Mouse (Mus musculus): ENCODE data around the gene Fgfr2. TPM values are rescaled to one million over a fixed set of nuclear protein-coding genes. Genes with fewer than 3 reads are reported as not detected.
A peak's percentile ranks its signal among the peaks of the same experiment; 100 is the strongest.

Fgfr2 gene
- total and polyA plus RNA-seq, 2 experiments from 2014 or later = 12.1 to 32.6 TPM

DNA sequence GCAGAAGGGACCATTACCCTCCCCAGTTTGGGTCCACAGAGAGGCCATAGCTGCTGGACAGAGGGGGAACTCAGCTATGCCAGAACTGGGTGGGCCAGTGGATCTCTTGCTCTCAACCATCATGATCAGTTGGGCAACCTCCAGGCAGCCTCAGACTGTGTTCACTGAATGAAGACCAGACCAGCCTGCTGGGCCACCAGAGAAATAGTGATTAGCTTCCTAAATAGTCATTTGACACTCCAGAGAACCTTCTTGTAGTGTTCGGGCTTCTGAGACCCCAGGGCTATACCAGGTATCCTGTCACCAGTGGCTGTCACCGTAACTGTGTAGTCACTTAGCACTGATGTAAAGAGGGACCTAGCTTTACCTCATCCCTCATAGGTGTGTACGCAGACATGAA lies 440.8 kb downstream of the Fgfr2 start:
- H3K36me3 ChIP-seq (ENCODE audit: insufficient read depth, low read length) = no peaks in the 10 kb centered on the region
- no peak overlapping the region for H3K9ac ChIP-seq (replicated peaks; ENCODE audit: low read length, poor library complexity, severe bottlenecking)
- H3K27ac ChIP-seq (ENCODE audit: low read depth, low read length) = no peak overlapping the region
- TF ChIP-seq CTCF (IDR thresholded peaks at IDR 0.05) = no peak
- no peaks in the 10 kb centered on the region for H3K9me3 ChIP-seq (ENCODE audit: low read length)
- WGBS = 85% methylated on average over 3 of the region's 3 CpGs
- no peak overlapping the region for H3K4me3 ChIP-seq (ENCODE audit: low read depth, low read length)
- no peak overlapping the region for H3K4me2 ChIP-seq (ENCODE audit: low read depth, low read length, poor library complexity, severe bottlenecking)
- no peaks in the 10 kb centered on the region for H3K27me3 ChIP-seq (ENCODE audit: insufficient read depth, low read length)
- DNase-seq (ENCODE audit: low spot score) (no peak), ATAC-seq (ENCODE audit: low FRiP score) (no peak)
- H3K4me1 ChIP-seq (ENCODE audit: insufficient read depth, low read length) = no peaks in the 10 kb centered on the region

DNA sequence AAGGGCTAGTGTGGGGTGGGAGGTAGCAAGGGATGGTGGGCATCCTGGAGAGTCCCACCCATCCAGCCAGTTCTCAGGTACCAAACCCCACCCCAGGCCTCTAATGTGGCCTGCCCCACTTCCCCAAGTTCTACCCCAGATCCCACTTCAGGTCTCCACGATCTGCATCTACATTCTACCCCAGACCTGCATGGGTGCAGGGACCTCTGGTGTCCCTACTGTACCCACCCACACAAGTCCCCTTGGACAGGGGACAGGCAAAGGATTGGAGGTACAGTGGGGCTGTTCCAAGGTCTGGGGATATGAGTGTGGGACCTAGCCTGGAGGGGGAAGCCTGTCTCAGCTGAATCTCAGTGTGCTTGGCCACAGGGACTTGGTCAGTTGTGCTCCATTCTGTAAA lies 441.3 kb downstream of the Fgfr2 start:
- Histone ChIP-seq H3K4me2 (ENCODE audit: low read depth, low read length, poor library complexity, severe bottlenecking) (no peak overlapping the region), H3K27ac (ENCODE audit: low read depth, low read length) (no peak overlapping the region), H3K9ac (replicated peaks; ENCODE audit: low read length, poor library complexity, severe bottlenecking) (no peak overlapping the region), H3K36me3 (ENCODE audit: insufficient read depth, low read length) (no peaks in the 10 kb centered on the region), H3K9me3 (ENCODE audit: low read length) (no peaks in the 10 kb centered on the region), H3K4me3 (ENCODE audit: low read depth, low read length) (no peak overlapping the region), H3K4me1 (ENCODE audit: insufficient read depth, low read length) (no peaks in the 10 kb centered on the region), H3K27me3 (ENCODE audit: insufficient read depth, low read length) (no peaks in the 10 kb centered on the region)
- DNase-seq (ENCODE audit: low spot score) (no peak), ATAC-seq (ENCODE audit: low FRiP score) (no peak)
- WGBS = 80% methylated on average over 1 of the region's 1 CpGs
- TF ChIP-seq CTCF (IDR thresholded peaks at IDR 0.05) = no peak

DNA sequence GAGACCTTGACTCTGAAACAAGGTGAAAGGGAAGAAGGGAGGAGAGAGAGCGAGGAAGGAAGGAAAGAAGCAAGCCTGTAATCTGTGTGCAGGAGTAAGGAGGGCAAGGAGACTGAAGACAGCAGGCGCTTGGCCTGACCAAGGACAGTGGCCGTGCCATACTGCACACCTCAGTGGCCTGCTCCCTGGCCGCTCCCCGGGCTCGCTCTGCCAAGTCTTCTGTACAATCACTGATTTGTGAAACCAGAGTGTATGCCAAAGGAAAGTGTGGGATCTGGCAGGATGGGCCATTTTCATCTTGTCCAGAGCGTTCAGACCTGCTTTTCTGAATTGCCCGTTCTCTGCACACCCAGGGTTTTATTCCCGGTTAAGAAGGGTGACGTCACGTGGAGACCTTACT lies 441.9 kb downstream of the Fgfr2 start:
- no peaks in the 10 kb centered on the region for H3K4me1 ChIP-seq (ENCODE audit: insufficient read depth, low read length)
- H3K27me3 ChIP-seq (ENCODE audit: insufficient read depth, low read length) = no peaks in the 10 kb centered on the region
- 82% methylated on average over 11 of the region's 11 CpGs for WGBS
- no peak overlapping the region for H3K27ac ChIP-seq (ENCODE audit: low read depth, low read length)
- no peaks in the 10 kb centered on the region for H3K9me3 ChIP-seq (ENCODE audit: low read length)
- H3K4me3 ChIP-seq (ENCODE audit: low read depth, low read length) = no peak overlapping the region
- TF ChIP-seq CTCF (IDR thresholded peaks at IDR 0.05) = no peak
- peak; percentile 36 for DNase-seq (ENCODE audit: low spot score)
- H3K4me2 ChIP-seq (ENCODE audit: low read depth, low read length, poor library complexity, severe bottlenecking) = no peak overlapping the region
- no peaks in the 10 kb centered on the region for H3K36me3 ChIP-seq (ENCODE audit: insufficient read depth, low read length)
- ATAC-seq (ENCODE audit: low FRiP score) = no peak
- no peak overlapping the region for H3K9ac ChIP-seq (replicated peaks; ENCODE audit: low read length, poor library complexity, severe bottlenecking)

DNA sequence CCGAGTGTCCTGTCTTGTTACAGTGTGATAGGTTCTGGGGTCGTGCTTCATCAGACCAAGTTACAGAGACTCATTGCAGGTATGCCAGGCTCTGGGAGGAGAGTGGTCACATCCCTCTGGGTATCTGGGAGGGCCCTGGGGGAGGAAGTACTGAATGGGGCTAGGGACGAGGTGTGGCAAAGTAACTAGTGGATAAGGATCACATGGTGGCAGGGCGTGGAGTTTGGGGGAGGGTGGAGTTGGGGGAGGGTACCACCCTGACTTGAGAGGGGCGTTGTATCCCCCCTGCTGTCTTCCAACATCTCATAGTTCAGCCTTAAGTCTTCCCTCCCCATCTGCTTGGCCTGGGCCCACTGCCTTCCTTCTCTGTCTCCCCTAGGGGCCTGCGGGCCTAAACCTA lies 443.6 kb downstream of the Fgfr2 start:
- no peak overlapping the region for H3K27ac ChIP-seq (ENCODE audit: low read depth, low read length)
- 78% methylated on average over 6 of the region's 6 CpGs for WGBS
- no peak for TF ChIP-seq CTCF (IDR thresholded peaks at IDR 0.05)
- H3K4me2 ChIP-seq (ENCODE audit: low read depth, low read length, poor library complexity, severe bottlenecking) = no peak overlapping the region
- H3K27me3 ChIP-seq (ENCODE audit: insufficient read depth, low read length) = no peaks in the 10 kb centered on the region
- no peak for DNase-seq (ENCODE audit: low spot score)
- H3K9me3 ChIP-seq (ENCODE audit: low read length) = no peaks in the 10 kb centered on the region
- H3K4me1 ChIP-seq (ENCODE audit: insufficient read depth, low read length) = no peaks in the 10 kb centered on the region
- H3K36me3 ChIP-seq (ENCODE audit: insufficient read depth, low read length) = no peaks in the 10 kb centered on the region
- no peak overlapping the region for H3K9ac ChIP-seq (replicated peaks; ENCODE audit: low read length, poor library complexity, severe bottlenecking)
- ATAC-seq (ENCODE audit: low FRiP score) = no peak
- H3K4me3 ChIP-seq (ENCODE audit: low read depth, low read length) = no peak overlapping the region

DNA sequence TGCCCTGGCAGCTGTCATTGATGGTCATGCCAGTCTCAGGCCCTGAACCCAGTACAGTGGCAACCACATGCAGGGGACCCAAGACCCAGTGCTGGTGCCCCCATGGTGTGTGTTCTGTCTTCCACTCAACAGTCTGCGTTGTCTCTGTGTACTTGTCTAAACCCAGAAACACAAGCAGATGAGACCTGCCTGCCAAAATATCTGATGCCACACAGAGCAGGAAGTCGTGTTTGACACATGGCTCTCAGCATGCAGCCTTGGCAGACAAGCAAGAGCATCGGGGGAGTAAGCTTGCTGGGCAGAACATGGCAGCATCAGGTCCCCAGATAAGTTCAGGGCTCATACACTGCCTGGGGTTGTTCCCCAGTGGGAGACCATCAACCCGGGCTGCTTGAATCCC lies 444.0 kb downstream of the Fgfr2 start:
- 66% methylated on average over 4 of the region's 4 CpGs for WGBS
- H3K27ac ChIP-seq (ENCODE audit: low read depth, low read length) = no peak overlapping the region
- ATAC-seq (ENCODE audit: low FRiP score) = no peak

DNA sequence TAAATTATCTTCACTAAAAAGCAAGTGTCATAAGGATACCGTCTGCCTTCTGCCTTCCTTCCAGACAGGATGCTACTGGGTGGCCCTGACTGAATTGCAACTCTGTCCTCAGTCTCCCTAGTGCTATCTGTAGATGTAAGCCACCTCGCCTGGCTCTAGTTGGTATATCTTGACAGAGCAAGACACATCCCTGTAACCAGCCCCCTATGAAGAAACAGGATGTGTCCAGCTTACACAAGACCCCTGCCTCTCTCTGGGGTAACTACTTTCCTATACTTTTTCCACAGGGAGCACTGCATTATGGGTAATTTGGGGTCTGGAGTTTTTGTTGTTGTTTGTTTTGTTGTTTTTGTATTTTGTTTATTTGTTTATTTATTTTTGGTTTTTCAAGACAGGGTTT lies 447.2 kb downstream of the Fgfr2 start:
- 90% methylated on average over 2 of the region's 2 CpGs for WGBS
- H3K4me1 ChIP-seq (ENCODE audit: insufficient read depth, low read length) = no peaks in the 10 kb centered on the region
- H3K27me3 ChIP-seq (ENCODE audit: insufficient read depth, low read length) = no peaks in the 10 kb centered on the region
- DNase-seq (ENCODE audit: low spot score) = no peak
- no peak overlapping the region for H3K4me2 ChIP-seq (ENCODE audit: low read depth, low read length, poor library complexity, severe bottlenecking)
- H3K27ac ChIP-seq (ENCODE audit: low read depth, low read length) = no peak overlapping the region
- no peak for TF ChIP-seq CTCF (IDR thresholded peaks at IDR 0.05)
- H3K9me3 ChIP-seq (ENCODE audit: low read length) = no peaks in the 10 kb centered on the region
- no peaks in the 10 kb centered on the region for H3K36me3 ChIP-seq (ENCODE audit: insufficient read depth, low read length)
- no peak overlapping the region for H3K4me3 ChIP-seq (ENCODE audit: low read depth, low read length)
- no peak for ATAC-seq (ENCODE audit: low FRiP score)
- no peak overlapping the region for H3K9ac ChIP-seq (replicated peaks; ENCODE audit: low read length, poor library complexity, severe bottlenecking)

More for the DNA sequence above, 444.0 kb downstream of the Fgfr2 start:
- no peak overlapping the region for H3K4me3 ChIP-seq (ENCODE audit: low read depth, low read length)
- no peaks in the 10 kb centered on the region for H3K9me3 ChIP-seq (ENCODE audit: low read length)
- no peaks in the 10 kb centered on the region for H3K4me1 ChIP-seq (ENCODE audit: insufficient read depth, low read length)
- no peak overlapping the region for H3K4me2 ChIP-seq (ENCODE audit: low read depth, low read length, poor library complexity, severe bottlenecking)
- no peak for TF ChIP-seq CTCF (IDR thresholded peaks at IDR 0.05)
- no peak overlapping the region for H3K9ac ChIP-seq (replicated peaks; ENCODE audit: low read length, poor library complexity, severe bottlenecking)
- no peaks in the 10 kb centered on the region for H3K27me3 ChIP-seq (ENCODE audit: insufficient read depth, low read length)
- peak; percentile 53 for DNase-seq (ENCODE audit: low spot score)
- H3K36me3 ChIP-seq (ENCODE audit: insufficient read depth, low read length) = no peaks in the 10 kb centered on the region

Data from midbrain, postnatal 0 days (tissue).